Mouse (Mus musculus) liver, postnatal 0 days (tissue): Measurements from ENCODE around the gene Atp1a4. TPM values are rescaled to one million over a fixed set of nuclear protein-coding genes. Genes with fewer than 3 reads are reported as not detected.
"Not testable (repeated sequence)": the region's sequence is repeated elsewhere in the genome, so short reads cannot be mapped to it uniquely, and the experiment has no call there.

Experiments
- ATAC-seq: fragments of 200-750 bp; cut with Nextera tagmentation; 2 replicates; pipeline ENCODE4 v1.8.0; 2017; ENCODE audit warnings: mild to moderate bottlenecking, moderate library complexity
- DNase-seq: peaks from one replicate; pipeline ENCODE4 v3.0.0-alpha.2; 2016
- H3K27ac ChIP-seq: fragments of 300-500 bp; sonication (generic); 2 replicates; pipeline ENCODE4 v1.5.1; 2014; ENCODE audit warnings: antibody characterized with exemption, moderate library complexity, mild to moderate bottlenecking, low read depth
- H3K27me3 ChIP-seq: fragments of 300-500 bp; sonication (generic); 2 replicates; pipeline ENCODE4 v1.6.1; 2014; ENCODE audit warnings: low read length, control low read depth, mixed read lengths; ENCODE audit not compliant: insufficient read depth
- H3K36me3 ChIP-seq: fragments of 300-500 bp; sonication (generic); replicated peaks from 2 replicates; pipeline ENCODE4 v1.6.1; 2014; ENCODE audit warnings: mild to moderate bottlenecking, control low read depth, low read length, moderate library complexity, mixed read lengths; ENCODE audit not compliant: insufficient read depth
- H3K4me1 ChIP-seq: fragments of 300-500 bp; sonication (generic); 2 replicates; pipeline ENCODE4 v1.6.1; 2014; ENCODE audit warnings: antibody characterized with exemption, mild to moderate bottlenecking, control low read depth; ENCODE audit not compliant: insufficient read depth
- H3K4me2 ChIP-seq: fragments of 300-500 bp; sonication (generic); 2 replicates; pipeline ENCODE4 v1.6.1; 2014; ENCODE audit warnings: low read depth, mild to moderate bottlenecking, low read length, moderate library complexity, mixed read lengths
- H3K4me3 ChIP-seq: fragments of 300-500 bp; sonication (generic); 2 replicates; pipeline ENCODE4 v1.5.1; 2014; ENCODE audit warnings: low read depth, low read length
- H3K9ac ChIP-seq: fragments of 300-500 bp; sonication (generic); replicated peaks from 2 replicates; pipeline ENCODE4 v1.6.1; 2014; ENCODE audit warnings: mild to moderate bottlenecking, moderate library complexity
- H3K9me3 ChIP-seq: fragments of 300-500 bp; sonication (generic); 2 replicates; pipeline ENCODE4 v1.6.1; 2016; ENCODE audit warnings: mild to moderate bottlenecking, control low read depth, low read length, mixed read lengths
- CTCF ChIP-seq: sonication (generic); IDR thresholded peaks from 2 replicates; pipeline ENCODE4 v1.5.1; 2016; ENCODE audit warnings: antibody characterized with exemption, low read depth
- EP300 ChIP-seq: IDR thresholded peaks from 2 replicates; pipeline ENCODE4 v1.6.1; 2016; ENCODE audit warnings: antibody characterized with exemption, low read depth, mild to moderate bottlenecking
- WGBS: fragments of 180-500 bp; shearing (Covaris S2); extraction: QIAGEN DNeasy Blood & Tissue Kit; methylation state at CpG from one replicate; pipeline ENCODE4 v1.1.7; 2014; ENCODE audit not compliant: insufficient replicate concordance; 5-methylcytosine and 5-hydroxymethylcytosine counted together
- polyA plus RNA-seq: library from polyadenylated mRNA; unstranded; fragments of >200 nt; fragmentation: Nextera tagmentation; extraction: Ambion mirVana; gene quantifications from 2 replicates; pipeline ENCODE4 v1.2.1, GENCODE M21; 2015

Atp1a4 gene
- polyA plus RNA-seq, 1 experiment from 2014 or later = 0.08 TPM

- Histone ChIP-seq H3K36me3 (no peaks in the 10 kb centered on the region), H3K4me1 (peaks cover 7% of the 10 kb centered on the region; the same call in 1 of the 2 replicates), H3K27me3 (no peaks in the 10 kb centered on the region), H3K4me2 (no peak overlapping the region), H3K9ac (no peak overlapping the region), H3K27ac (no peak overlapping the region), H3K9me3 (no peaks in the 10 kb centered on the region), H3K4me3 (no peak overlapping the region)
- ATAC-seq (no peak), DNase-seq (no peak)
- TF ChIP-seq CTCF (no peak), EP300 (no peak)
- 87% methylated on average over 3 of the region's 3 CpGs for WGBS
These were observed 13.0 kb upstream of the Atp1a4 start for GRCm38 (mm10) chr1:172271208-172271607.

GRCm38 (mm10) chr1:172261477-172262078 lies 3.4 kb upstream of the Atp1a4 start, which contains the start of gene Igsf8:
Igsf8 (plus strand) TSS chr1:172261641.
- DNase-seq (no peak), ATAC-seq (no peak)
- Histone ChIP-seq H3K27me3 (no peaks in the 10 kb centered on the region), H3K4me1 (no peaks in the 10 kb centered on the region), H3K9me3 (no peaks in the 10 kb centered on the region), H3K9ac (no peak within 1 kb of the TSS), H3K36me3 (no peaks in the 10 kb centered on the region), H3K4me3 (no peak within 1 kb of the TSS), H3K27ac (no peak within 1 kb of the TSS), H3K4me2 (no peak within 1 kb of the TSS)
- WGBS = 75% methylated on average over 8 of the region's 8 CpGs
- TF ChIP-seq EP300 = no peak
- no peak for TF ChIP-seq CTCF

GRCm38 (mm10) chr1:172247679-172248078 lies 10.5 kb downstream of the Atp1a4 start:
- Histone ChIP-seq H3K27ac (no peak overlapping the region), H3K9me3 (no peaks in the 10 kb centered on the region), H3K9ac (no peak overlapping the region), H3K4me3 (no peak overlapping the region), H3K4me1 (no peaks in the 10 kb centered on the region), H3K27me3 (peaks cover 16% of the 10 kb centered on the region; the same call in 1 of the 2 replicates), H3K4me2 (no peak overlapping the region), H3K36me3 (no peaks in the 10 kb centered on the region)
- no peak for DNase-seq
- WGBS = 29% methylated on average over 2 of the region's 2 CpGs
- ATAC-seq = no peak
- peak; percentile 60 for TF ChIP-seq CTCF
- TF ChIP-seq EP300 = no peak

- H3K9ac ChIP-seq = no peak overlapping the region
- peaks cover 16% of the 10 kb centered on the region; the same call in 1 of the 2 replicates for H3K27me3 ChIP-seq
- no peaks in the 10 kb centered on the region for H3K36me3 ChIP-seq
- no peak overlapping the region for H3K27ac ChIP-seq
- no peak overlapping the region for H3K4me2 ChIP-seq
- ATAC-seq (no peak), DNase-seq (no peak)
- WGBS = 71% methylated on average over 4 of the region's 4 CpGs
- TF ChIP-seq EP300 (no peak), CTCF (no peak)
- H3K9me3 ChIP-seq = no peaks in the 10 kb centered on the region
- no peak overlapping the region for H3K4me3 ChIP-seq
- H3K4me1 ChIP-seq = no peaks in the 10 kb centered on the region
These were observed 11.0 kb downstream of the Atp1a4 start for GRCm38 (mm10) chr1:172247216-172247615.

GRCm38 (mm10) chr1:172244645-172245044 lies 13.6 kb downstream of the Atp1a4 start:
- not testable (repeated sequence) for H3K9me3 ChIP-seq, H3K9ac ChIP-seq, H3K4me3 ChIP-seq, DNase-seq, ATAC-seq, H3K27ac ChIP-seq, H3K4me1 ChIP-seq, H3K36me3 ChIP-seq
- H3K4me2 ChIP-seq = peak overlapping the region; percentile 24; the same call in 1 of the 2 replicates
- peaks cover 16% of the 10 kb centered on the region; the same call in 1 of the 2 replicates for H3K27me3 ChIP-seq
- WGBS = 33% methylated on average over 23 of the region's 23 CpGs

- H3K27me3 ChIP-seq = peaks cover 16% of the 10 kb centered on the region; the same call in 1 of the 2 replicates
- H3K4me1 ChIP-seq = no peaks in the 10 kb centered on the region
- 31% methylated on average over 16 of the region's 16 CpGs for WGBS
- no peak overlapping the region for H3K27ac ChIP-seq
- H3K4me3 ChIP-seq = no peak overlapping the region
- H3K9ac ChIP-seq = no peak overlapping the region
- DNase-seq (no peak), ATAC-seq (no peak)
- H3K4me2 ChIP-seq = no peak overlapping the region
- no peak for TF ChIP-seq EP300
- peak; percentile 39; the same call in 1 of the 2 replicates for TF ChIP-seq CTCF
- H3K36me3 ChIP-seq = no peaks in the 10 kb centered on the region
- H3K9me3 ChIP-seq = no peaks in the 10 kb centered on the region
These were observed 14.5 kb downstream of the Atp1a4 start for GRCm38 (mm10) chr1:172243547-172244205.
